Mouse (Mus musculus) limb, embryonic 10.5 days (tissue): ENCODE data around the gene Iscu. TPM values are rescaled to one million over a fixed set of nuclear protein-coding genes. Genes with fewer than 3 reads are reported as not detected.
"Not testable (repeated sequence)": the region's sequence is repeated elsewhere in the genome, so short reads cannot be mapped to it uniquely, and the experiment has no call there.

Source experiments
- DNase-seq: peaks from one replicate; pipeline ENCODE4 v3.0.0-alpha.2; 2017; ENCODE audit warnings: low spot score
- H3K27ac ChIP-seq: fragments of 300-500 bp; sonication (generic); 2 replicates; pipeline ENCODE4 v1.5.1; 2016; ENCODE audit warnings: mild to moderate bottlenecking
- H3K27me3 ChIP-seq: fragments of 300-500 bp; sonication (generic); 2 replicates; pipeline ENCODE4 v1.6.1; 2016; ENCODE audit warnings: low read depth, mild to moderate bottlenecking; ENCODE audit not compliant: poor library complexity, severe bottlenecking
- H3K36me3 ChIP-seq: fragments of 300-500 bp; sonication (generic); 2 replicates; pipeline ENCODE4 v1.6.1; 2016; ENCODE audit warnings: mild to moderate bottlenecking, moderate library complexity
- H3K4me1 ChIP-seq: fragments of 300-500 bp; sonication (generic); 2 replicates; pipeline ENCODE4 v1.6.1; 2016
- H3K4me3 ChIP-seq: fragments of 300-500 bp; sonication (generic); 2 replicates; pipeline ENCODE4 v1.5.1; 2016; ENCODE audit warnings: mild to moderate bottlenecking, moderate library complexity
- H3K9me3 ChIP-seq: fragments of 300-500 bp; sonication (generic); replicated peaks from 2 replicates; pipeline ENCODE4 v1.6.1; 2016; ENCODE audit warnings: mild to moderate bottlenecking
- WGBS: fragments of 180-500 bp; shearing (Covaris S2); methylation state at CpG from one replicate; pipeline ENCODE4 v1.1.7; 2016; 5-methylcytosine and 5-hydroxymethylcytosine counted together
- polyA plus RNA-seq: library from polyadenylated mRNA; unstranded; fragments of >200 nt; fragmentation: Nextera tagmentation; extraction: Ambion mirVana; gene quantifications from 2 replicates; pipeline ENCODE4 v1.2.1, GENCODE M21; 2016

Gene Iscu
- polyA plus RNA-seq, 1 experiment from 2014 or later = 106 TPM

DNA sequence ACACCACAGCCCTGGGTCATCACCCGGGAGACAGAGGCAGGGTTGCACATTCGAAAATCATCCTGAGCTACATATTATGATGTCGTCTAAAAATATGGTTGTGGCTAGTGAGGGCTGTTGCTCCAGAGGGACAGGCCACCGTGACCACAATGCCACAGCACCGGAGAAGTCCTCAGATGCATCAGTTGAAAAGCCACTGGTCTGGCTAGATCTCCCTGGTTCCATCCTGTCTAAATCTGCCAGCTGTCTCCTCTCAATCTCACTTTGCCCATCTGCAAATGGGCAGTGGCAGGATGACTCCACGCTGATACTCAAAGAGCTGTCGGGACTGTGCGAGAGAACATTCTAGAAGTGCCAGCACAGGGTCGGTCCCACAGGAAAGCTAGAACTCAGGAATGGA lies 26.0 kb downstream of the Iscu start:
- peaks cover 27% of the 10 kb centered on the region for H3K36me3 ChIP-seq
- H3K4me1 ChIP-seq = peaks cover 85% of the 10 kb centered on the region
- no peaks in the 10 kb centered on the region for H3K9me3 ChIP-seq
- DNase-seq = no peak
- H3K4me3 ChIP-seq = peak overlapping the region; percentile 73
- peak overlapping the region; percentile 94 for H3K27ac ChIP-seq
- 79% methylated on average over 9 of the region's 9 CpGs for WGBS
- H3K27me3 ChIP-seq = no peaks in the 10 kb centered on the region

DNA sequence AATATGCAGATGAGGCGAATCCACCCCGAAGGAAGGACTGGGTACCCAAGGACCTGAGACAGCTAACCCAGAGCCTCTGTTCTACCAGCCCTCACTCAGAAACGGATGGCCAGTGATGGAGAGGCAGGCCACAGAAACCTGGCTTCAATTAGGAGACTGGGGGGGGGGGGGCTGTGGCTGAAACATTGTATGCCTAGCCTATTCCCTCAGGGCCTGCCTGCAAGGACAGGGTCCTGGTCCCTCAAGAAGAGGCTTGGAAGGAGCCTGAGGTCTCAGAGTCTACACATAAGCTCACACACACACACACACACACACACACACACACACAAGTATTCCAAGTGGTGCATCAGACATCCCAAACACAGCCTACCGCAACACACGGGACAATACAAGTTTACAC lies 27.1 kb downstream of the Iscu start:
- WGBS = 23% methylated on average over 5 of the region's 5 CpGs
- no peaks in the 10 kb centered on the region for H3K9me3 ChIP-seq
- no peaks in the 10 kb centered on the region for H3K27me3 ChIP-seq
- H3K4me3 ChIP-seq = peak overlapping the region; percentile 73
- peak overlapping the region; percentile 94 for H3K27ac ChIP-seq
- H3K4me1 ChIP-seq = peaks cover 85% of the 10 kb centered on the region
- H3K36me3 ChIP-seq = peaks cover 15% of the 10 kb centered on the region
- peak; percentile 79 for DNase-seq

DNA sequence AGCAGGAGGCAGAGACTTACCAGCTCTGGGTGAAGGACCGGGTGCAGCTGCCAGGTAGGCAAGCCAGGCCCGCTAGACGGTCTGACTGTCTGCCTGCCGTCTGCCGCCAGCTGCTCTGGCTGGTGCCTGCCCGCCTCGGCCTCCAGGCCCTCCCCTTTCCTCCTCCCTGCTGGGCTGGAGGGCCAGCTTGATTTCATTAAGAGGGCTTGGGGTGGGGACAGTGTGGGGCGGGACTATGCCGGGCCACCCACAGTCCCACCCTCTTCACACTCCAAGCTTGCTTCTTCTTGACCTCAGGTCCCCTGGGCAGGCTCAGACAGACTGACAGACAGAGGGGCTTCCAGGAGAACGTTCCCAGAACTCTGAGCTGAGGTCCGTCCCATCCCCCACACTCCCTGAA lies 27.7 kb downstream of the Iscu start, which contains the start of gene Tmem119:
Tmem119 (minus strand) TSS at position 237 of the 400 bp plus-strand sequence.
- peak; percentile 91 for DNase-seq
- no peaks in the 10 kb centered on the region for H3K9me3 ChIP-seq
- peaks cover 9% of the 10 kb centered on the region for H3K36me3 ChIP-seq
- WGBS = 0% methylated on average over 11 of the region's 11 CpGs
- H3K27me3 ChIP-seq = no peaks in the 10 kb centered on the region
- H3K4me1 ChIP-seq = peaks cover 84% of the 10 kb centered on the region
- H3K27ac ChIP-seq = peak within 1 kb of the TSS; percentile 94
- H3K4me3 ChIP-seq = peak within 1 kb of the TSS; percentile 73

GRCm38 (mm10) chr5:113804395-113804966 lies 31.9 kb downstream of the Iscu start:
- DNase-seq = no peak
- Histone ChIP-seq H3K4me3 (no peak overlapping the region), H3K27ac (peak overlapping the region; percentile 76), H3K36me3 (no peaks in the 10 kb centered on the region), H3K27me3 (no peaks in the 10 kb centered on the region), H3K9me3 (no peaks in the 10 kb centered on the region), H3K4me1 (peaks cover 82% of the 10 kb centered on the region)
- 51% methylated on average over 7 of the region's 7 CpGs for WGBS

DNA sequence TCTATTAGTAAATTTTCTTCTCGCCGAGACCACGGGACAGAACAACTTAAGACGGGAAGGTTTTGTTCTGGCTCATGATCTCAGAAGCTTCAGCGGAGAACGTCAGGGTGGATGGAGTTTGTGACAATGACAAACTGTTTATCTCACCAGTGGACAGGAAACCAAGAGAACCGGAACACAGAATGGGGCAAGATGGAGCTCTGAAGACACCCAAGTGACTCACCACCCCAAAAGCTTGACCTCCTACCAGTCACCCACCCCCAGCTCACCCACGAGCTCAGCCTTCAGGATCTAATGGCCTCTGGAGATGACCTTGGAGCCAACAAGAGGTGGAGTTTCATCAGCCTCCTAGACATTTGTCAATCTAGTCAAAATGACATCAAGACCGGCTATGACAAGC lies 32.8 kb downstream of the Iscu start:
- DNase-seq = no peak
- Histone ChIP-seq H3K36me3 (no peaks in the 10 kb centered on the region), H3K4me1 (peaks cover 78% of the 10 kb centered on the region), H3K27ac (peak overlapping the region; percentile 85), H3K27me3 (no peaks in the 10 kb centered on the region), H3K4me3 (no peak overlapping the region), H3K9me3 (no peaks in the 10 kb centered on the region)
- 90% methylated on average over 9 of the region's 9 CpGs for WGBS

DNA sequence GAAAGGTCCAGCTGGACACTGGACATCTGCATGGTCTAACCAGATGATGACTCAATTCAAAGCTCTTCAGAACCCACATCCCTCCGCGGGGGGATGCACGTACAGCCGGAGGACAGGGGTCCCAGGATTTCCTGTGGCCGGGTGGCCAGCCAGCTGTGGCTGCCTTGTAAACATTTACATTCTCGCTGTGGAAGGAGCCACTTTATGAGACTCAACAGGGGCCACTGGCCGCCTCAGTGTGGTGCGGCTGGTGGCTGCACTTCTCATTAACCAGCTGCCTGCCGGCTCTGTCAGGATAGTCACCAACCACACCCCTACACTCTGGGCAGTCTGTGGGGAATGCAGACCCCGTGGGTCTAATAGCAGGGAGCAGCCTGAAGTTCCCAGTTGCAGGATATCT lies 33.9 kb downstream of the Iscu start:
- Histone ChIP-seq H3K36me3 (no peaks in the 10 kb centered on the region), H3K27ac (peak overlapping the region; percentile 85), H3K4me1 (peaks cover 71% of the 10 kb centered on the region), H3K9me3 (no peaks in the 10 kb centered on the region), H3K27me3 (no peaks in the 10 kb centered on the region), H3K4me3 (peak overlapping the region; percentile 21; the same call in 1 of the 2 replicates)
- WGBS = 14% methylated on average over 10 of the region's 10 CpGs
- peak; percentile 57 for DNase-seq

GRCm38 (mm10) chr5:113807712-113808111 lies 35.2 kb downstream of the Iscu start:
- Histone ChIP-seq H3K36me3 (no peaks in the 10 kb centered on the region), H3K4me1 (peaks cover 64% of the 10 kb centered on the region), H3K4me3 (peak overlapping the region; percentile 30), H3K9me3 (no peaks in the 10 kb centered on the region), H3K27me3 (no peaks in the 10 kb centered on the region), H3K27ac (peak overlapping the region; percentile 85)
- peak; percentile 62 for DNase-seq
- WGBS = 15% methylated on average over 9 of the region's 9 CpGs

DNA sequence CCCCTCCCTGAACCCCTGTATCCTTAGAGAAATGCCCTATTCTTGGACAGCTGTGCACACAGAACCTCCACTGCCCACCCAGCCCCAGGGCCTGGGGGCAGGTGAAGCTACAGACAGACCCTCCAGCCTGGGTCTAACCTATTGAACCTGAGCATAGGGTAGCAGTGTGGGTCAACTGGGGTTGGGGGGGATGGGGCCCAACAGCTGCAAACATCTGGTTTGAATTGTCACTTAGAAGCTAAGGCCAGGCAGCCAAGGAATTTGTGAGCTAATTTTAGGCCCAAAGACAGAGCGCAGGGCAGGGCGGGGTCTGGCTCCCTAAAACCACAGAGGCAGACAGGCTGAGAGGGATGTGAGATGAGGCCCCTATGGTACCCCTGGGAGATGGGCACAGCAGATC lies 35.6 kb downstream of the Iscu start:
- peak overlapping the region; percentile 30 for H3K4me3 ChIP-seq
- no peaks in the 10 kb centered on the region for H3K9me3 ChIP-seq
- H3K27me3 ChIP-seq = no peaks in the 10 kb centered on the region
- peaks cover 60% of the 10 kb centered on the region for H3K4me1 ChIP-seq
- peak; percentile 81 for DNase-seq
- peak overlapping the region; percentile 85 for H3K27ac ChIP-seq
- no peaks in the 10 kb centered on the region for H3K36me3 ChIP-seq
- WGBS = 12% methylated on average over 2 of the region's 2 CpGs

- Histone ChIP-seq H3K27me3 (peaks cover 10% of the 10 kb centered on the region; the same call in 1 of the 2 replicates), H3K4me1 (peaks cover 53% of the 10 kb centered on the region), H3K36me3 (no peaks in the 10 kb centered on the region), H3K9me3 (no peaks in the 10 kb centered on the region), H3K27ac (0 out of 2 replicates have a peak overlapping the region, but pooled peaks have one; percentile 7), H3K4me3 (no peak overlapping the region)
- WGBS = 93% methylated on average over 4 of the region's 4 CpGs
- no peak for DNase-seq
Observed at GRCm38 (mm10) chr5:113810111-113810510, 37.6 kb downstream of the Iscu start.

- Histone ChIP-seq H3K27me3 (peaks cover 12% of the 10 kb centered on the region; the same call in 1 of the 2 replicates), H3K4me1 (peaks cover 41% of the 10 kb centered on the region)
- 23% methylated on average over 11 of the region's 12 CpGs for WGBS
- H3K36me3 ChIP-seq, DNase-seq, H3K9me3 ChIP-seq, H3K4me3 ChIP-seq, H3K27ac ChIP-seq: not testable (repeated sequence)
Observed at GRCm38 (mm10) chr5:113811824-113812420, 39.4 kb downstream of the Iscu start.

GRCm38 (mm10) chr5:113812638-113813037 lies 40.1 kb downstream of the Iscu start:
- H3K27ac ChIP-seq = no peak overlapping the region
- H3K4me1 ChIP-seq = peaks cover 34% of the 10 kb centered on the region
- peaks cover 12% of the 10 kb centered on the region; the same call in 1 of the 2 replicates for H3K27me3 ChIP-seq
- no peaks in the 10 kb centered on the region for H3K9me3 ChIP-seq
- H3K36me3 ChIP-seq = no peaks in the 10 kb centered on the region
- no peak overlapping the region for H3K4me3 ChIP-seq
- DNase-seq = no peak
- WGBS = 89% methylated on average over 2 of the region's 2 CpGs

DNA sequence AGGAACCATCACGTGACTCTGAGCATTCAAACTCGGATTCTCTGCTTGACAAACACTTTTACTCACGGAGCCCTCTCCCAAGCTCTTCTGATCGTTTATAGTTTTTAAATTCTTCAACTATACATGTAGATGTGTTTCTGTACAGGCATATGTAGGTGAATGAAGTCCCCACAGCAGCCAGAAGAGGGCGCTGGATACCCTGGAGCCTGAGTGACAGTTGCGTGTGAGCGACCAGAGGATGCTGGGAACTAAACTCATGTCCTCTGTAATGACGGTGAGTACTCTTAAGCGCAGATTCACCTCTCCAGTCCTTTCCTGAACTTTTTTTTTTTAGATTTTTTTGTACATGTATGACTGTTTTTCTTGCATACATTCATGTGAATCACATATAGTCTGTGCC lies 41.1 kb downstream of the Iscu start:
- H3K4me3 ChIP-seq = no peak overlapping the region
- peaks cover 27% of the 10 kb centered on the region for H3K4me1 ChIP-seq
- WGBS = 24% methylated on average over 9 of the region's 9 CpGs
- H3K9me3 ChIP-seq = no peaks in the 10 kb centered on the region
- no peaks in the 10 kb centered on the region for H3K36me3 ChIP-seq
- peaks cover 12% of the 10 kb centered on the region; the same call in 1 of the 2 replicates for H3K27me3 ChIP-seq
- H3K27ac ChIP-seq = no peak overlapping the region
- no peak for DNase-seq
